Mouse (Mus musculus): ENCODE measurements around the gene Gm14124.
"Not testable (repeated sequence)": the region's sequence is repeated elsewhere in the genome, so short reads cannot be mapped to it uniquely, and the experiment has no call there.

GRCm38 (mm10) chr2:150217600-150218362 is 39.5 kb upstream of the Gm14124 start, which contains the start of gene Zfp937:
- not testable (repeated sequence) for TF ChIP-seq CTCF (IDR thresholded peaks at IDR 0.05; ENCODE audit: low read depth, low read length); TAL1 (conservative IDR thresholded peaks at IDR 0.05; ENCODE audit: low read depth, low read length); GATA1 (IDR thresholded peaks at IDR 0.05; ENCODE audit: borderline replicate concordance, low read length)

All from G1E (cell line).